Mouse (Mus musculus) embryo, embryonic 9.5 days (tissue): Measurements from ENCODE around the gene Aven.

Experiments used
- DNase-seq: peaks from one replicate; pipeline ENCODE4 v3.0.0-alpha.2; 2017; ENCODE audit errors: extremely low spot score

Gene Aven

GRCm38 (mm10) chr2:112669461-112669860 lies 176.7 kb downstream of the Aven start:
- no peak for DNase-seq

DNA sequence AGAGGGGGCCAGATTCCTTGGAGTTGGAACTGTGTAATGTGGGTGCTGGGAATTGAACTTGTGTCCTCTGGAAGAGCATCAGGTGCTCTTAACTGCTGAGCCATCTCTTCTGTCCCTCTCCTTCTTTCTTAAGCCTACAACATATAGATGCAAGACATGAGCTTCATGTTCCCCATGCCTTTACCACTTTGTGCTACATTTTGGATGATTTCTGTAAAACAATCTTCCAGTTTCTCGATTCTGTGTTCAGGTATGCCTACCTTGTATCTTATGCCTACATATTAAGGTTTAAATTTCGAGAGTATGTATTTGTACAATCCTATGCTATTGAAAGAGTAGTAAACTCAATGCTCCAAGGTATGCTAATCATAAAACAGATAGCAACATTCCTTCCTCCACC lies 183.4 kb downstream of the Aven start:
- no peak for DNase-seq

DNA sequence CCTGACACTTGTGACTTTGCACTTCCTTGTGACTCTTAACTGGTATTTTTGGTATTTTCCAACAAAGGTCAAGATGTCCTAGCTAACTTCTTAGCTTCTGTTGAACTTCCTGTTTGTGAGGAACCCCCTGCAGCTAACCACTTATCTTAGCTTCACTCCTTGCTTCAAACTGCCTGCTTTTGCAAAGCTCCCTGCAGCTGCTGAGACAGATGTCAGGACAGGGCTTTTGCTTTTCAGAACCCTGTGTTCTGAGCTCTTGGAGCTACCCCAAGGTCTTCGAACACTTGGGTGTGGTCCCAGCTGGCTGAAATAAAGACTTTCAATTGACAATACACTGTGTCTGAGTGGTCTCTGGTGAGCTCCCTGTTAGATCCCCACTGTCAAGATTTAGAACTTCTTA lies 184.0 kb downstream of the Aven start:
- DNase-seq = no peak

DNA sequence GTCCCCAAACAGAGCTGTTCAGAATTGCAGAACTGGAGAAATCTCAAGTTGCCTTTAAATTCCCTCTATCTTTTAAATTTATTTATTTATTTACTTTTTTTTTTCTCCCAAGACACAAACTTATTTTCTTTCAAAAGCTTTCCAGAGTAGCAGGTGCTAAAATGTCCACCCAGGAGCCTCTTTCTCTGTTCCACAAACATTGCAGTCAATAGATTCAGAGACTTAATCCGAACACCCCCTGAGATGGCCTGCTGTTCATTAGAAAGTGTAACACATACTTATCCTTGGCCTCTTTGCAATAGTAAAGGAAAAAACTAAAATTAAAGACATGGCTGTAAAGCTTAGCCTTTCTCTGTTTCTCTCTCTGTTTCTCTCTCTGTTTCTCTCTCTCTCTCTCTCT lies 184.5 kb downstream of the Aven start:
- no peak for DNase-seq

DNA sequence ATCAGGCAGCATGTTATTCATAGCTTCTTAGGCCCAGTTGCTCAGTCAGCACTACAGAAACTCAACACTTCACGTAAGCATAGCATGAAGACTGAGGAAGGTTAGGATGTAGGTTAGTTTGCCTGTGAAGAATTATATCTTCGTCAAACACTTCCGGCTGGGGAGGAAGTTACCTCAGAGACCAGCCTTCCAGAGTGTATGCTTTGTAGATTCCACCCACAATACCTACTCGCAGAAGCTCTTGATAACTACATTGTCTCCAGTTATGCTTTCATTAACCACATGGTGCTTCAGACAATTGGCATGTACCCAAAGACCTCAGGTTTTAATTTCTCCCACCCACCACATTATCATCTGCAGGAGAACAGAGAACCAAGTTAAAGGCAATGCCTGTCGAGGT lies 189.1 kb downstream of the Aven start:
- DNase-seq = no peak
